Mouse (Mus musculus) forebrain, embryonic 16.5 days (tissue): ENCODE measurements around the gene Slc5a1. TPM values are rescaled to one million over a fixed set of nuclear protein-coding genes. Genes with fewer than 3 reads are reported as not detected.
A peak's percentile ranks its signal among the peaks of the same experiment; 100 is the strongest.

Source experiments
- ATAC-seq: fragments of 200-750 bp; cut with Nextera tagmentation; 2 replicates; pipeline ENCODE4 v1.8.0; 2017; ENCODE audit warnings: mild to moderate bottlenecking, moderate library complexity
- H3K27ac ChIP-seq: fragments of 300-500 bp; sonication (generic); 2 replicates; pipeline ENCODE4 v1.5.1; 2014; ENCODE audit warnings: low read length, control low read depth
- H3K27me3 ChIP-seq: fragments of 300-500 bp; sonication (generic); replicated peaks from 2 replicates; pipeline ENCODE4 v1.6.1; 2014; ENCODE audit warnings: low read length; ENCODE audit not compliant: control insufficient read depth, insufficient read depth
- H3K36me3 ChIP-seq: fragments of 300-500 bp; sonication (generic); 2 replicates; pipeline ENCODE4 v1.6.1; 2014; ENCODE audit not compliant: control insufficient read depth, insufficient read depth
- H3K4me1 ChIP-seq: fragments of 300-500 bp; sonication (generic); replicated peaks from 2 replicates; pipeline ENCODE4 v1.6.1; 2014; ENCODE audit warnings: low read length; ENCODE audit not compliant: control insufficient read depth, insufficient read depth
- H3K4me2 ChIP-seq: fragments of 300-500 bp; sonication (generic); 2 replicates; pipeline ENCODE4 v1.6.1; 2014; ENCODE audit warnings: mild to moderate bottlenecking, low read length, control low read depth
- H3K4me3 ChIP-seq: fragments of 300-500 bp; sonication (generic); replicated peaks from 2 replicates; pipeline ENCODE4 v1.5.1; 2014; ENCODE audit warnings: mild to moderate bottlenecking, low read length, control low read depth
- H3K9ac ChIP-seq: fragments of 300-500 bp; sonication (generic); replicated peaks from 2 replicates; pipeline ENCODE4 v1.6.1; 2014; ENCODE audit warnings: low read depth, low read length, control low read depth
- H3K9me3 ChIP-seq: fragments of 300-500 bp; sonication (generic); 2 replicates; pipeline ENCODE4 v1.6.1; 2016; ENCODE audit warnings: low read length; ENCODE audit not compliant: control insufficient read depth
- WGBS: fragments of 180-500 bp; shearing (Covaris S2); extraction: QIAGEN DNeasy Blood & Tissue Kit; methylation state at CpG from one replicate; pipeline ENCODE4 v1.1.7; 2014; 5-methylcytosine and 5-hydroxymethylcytosine counted together
- polyA plus RNA-seq: library from polyadenylated mRNA; unstranded; fragments of >200 nt; fragmentation: Nextera tagmentation; extraction: Ambion mirVana; gene quantifications from 2 replicates; pipeline ENCODE4 v1.2.1, GENCODE M21; 2015

Gene Slc5a1
- polyA plus RNA-seq, 1 experiment from 2014 or later = not detected

- Histone ChIP-seq H3K9me3 (no peaks in the 10 kb centered on the region), H3K9ac (no peak overlapping the region), H3K36me3 (no peaks in the 10 kb centered on the region), H3K4me1 (0 out of 2 replicates have a peak, but pooled peaks cover 2% of the 10 kb centered on the region), H3K27ac (no peak overlapping the region), H3K4me2 (no peak overlapping the region), H3K27me3 (no peaks in the 10 kb centered on the region), H3K4me3 (no peak overlapping the region)
- 87% methylated on average over 6 of the region's 6 CpGs for WGBS
- ATAC-seq = no peak
These were observed 99.1 kb downstream of the Slc5a1 start for GRCm38 (mm10) chr5:33203171-33203565.

GRCm38 (mm10) chr5:33203691-33204242 is 99.7 kb downstream of the Slc5a1 start:
- ATAC-seq = peak; percentile 67; the same call in 1 of the 2 replicates
- H3K27ac ChIP-seq = no peak overlapping the region
- H3K9ac ChIP-seq = no peak overlapping the region
- H3K4me2 ChIP-seq = peak overlapping the region; percentile 20; the same call in 1 of the 2 replicates
- WGBS = 17% methylated on average over 9 of the region's 9 CpGs
- H3K4me3 ChIP-seq = no peak overlapping the region
- H3K36me3 ChIP-seq = no peaks in the 10 kb centered on the region
- no peaks in the 10 kb centered on the region for H3K27me3 ChIP-seq
- 0 out of 2 replicates have a peak, but pooled peaks cover 2% of the 10 kb centered on the region for H3K4me1 ChIP-seq
- no peaks in the 10 kb centered on the region for H3K9me3 ChIP-seq

- no peak overlapping the region for H3K4me3 ChIP-seq
- H3K4me1 ChIP-seq = 0 out of 2 replicates have a peak, but pooled peaks cover 2% of the 10 kb centered on the region
- no peak for ATAC-seq
- 78% methylated on average over 7 of the region's 7 CpGs for WGBS
- no peak overlapping the region for H3K4me2 ChIP-seq
- H3K27me3 ChIP-seq = no peaks in the 10 kb centered on the region
- no peaks in the 10 kb centered on the region for H3K36me3 ChIP-seq
- H3K9ac ChIP-seq = no peak overlapping the region
- no peak overlapping the region for H3K27ac ChIP-seq
- H3K9me3 ChIP-seq = no peaks in the 10 kb centered on the region
These were observed 100.3 kb downstream of the Slc5a1 start for GRCm38 (mm10) chr5:33204284-33204683.

- H3K4me2 ChIP-seq = no peak overlapping the region
- no peaks in the 10 kb centered on the region for H3K36me3 ChIP-seq
- WGBS = 92% methylated on average over 7 of the region's 7 CpGs
- H3K9me3 ChIP-seq = no peaks in the 10 kb centered on the region
- no peak for ATAC-seq
- no peak overlapping the region for H3K9ac ChIP-seq
- no peak overlapping the region for H3K4me3 ChIP-seq
- no peak overlapping the region for H3K27ac ChIP-seq
- no peaks in the 10 kb centered on the region for H3K27me3 ChIP-seq
- H3K4me1 ChIP-seq = 0 out of 2 replicates have a peak, but pooled peaks cover 2% of the 10 kb centered on the region
These were observed 102.3 kb downstream of the Slc5a1 start for GRCm38 (mm10) chr5:33206328-33206727.

- Histone ChIP-seq H3K36me3 (no peaks in the 10 kb centered on the region), H3K4me1 (0 out of 2 replicates have a peak, but pooled peaks cover 2% of the 10 kb centered on the region), H3K9ac (no peak overlapping the region), H3K4me3 (no peak overlapping the region), H3K4me2 (no peak overlapping the region), H3K9me3 (no peaks in the 10 kb centered on the region), H3K27me3 (no peaks in the 10 kb centered on the region), H3K27ac (no peak overlapping the region)
- WGBS = 57% methylated on average over 9 of the region's 9 CpGs
- ATAC-seq = no peak
These were observed 103.1 kb downstream of the Slc5a1 start for GRCm38 (mm10) chr5:33207136-33207535.

GRCm38 (mm10) chr5:33208533-33209245 is 104.7 kb downstream of the Slc5a1 start:
- no peak for ATAC-seq
- Histone ChIP-seq H3K36me3 (no peaks in the 10 kb centered on the region), H3K4me3 (no peak overlapping the region), H3K4me2 (no peak overlapping the region), H3K27me3 (no peaks in the 10 kb centered on the region), H3K27ac (no peak overlapping the region), H3K9me3 (no peaks in the 10 kb centered on the region), H3K4me1 (0 out of 2 replicates have a peak, but pooled peaks cover 2% of the 10 kb centered on the region), H3K9ac (no peak overlapping the region)
- 78% methylated on average over 14 of the region's 14 CpGs for WGBS

GRCm38 (mm10) chr5:33210515-33210914 is 106.5 kb downstream of the Slc5a1 start:
- no peak for ATAC-seq
- Histone ChIP-seq H3K9ac (no peak overlapping the region), H3K9me3 (no peaks in the 10 kb centered on the region), H3K27me3 (no peaks in the 10 kb centered on the region), H3K36me3 (no peaks in the 10 kb centered on the region), H3K4me3 (no peak overlapping the region), H3K27ac (no peak overlapping the region), H3K4me1 (no peaks in the 10 kb centered on the region), H3K4me2 (no peak overlapping the region)
- 90% methylated on average over 3 of the region's 3 CpGs for WGBS

GRCm38 (mm10) chr5:33211254-33211653 is 107.2 kb downstream of the Slc5a1 start:
- no peaks in the 10 kb centered on the region for H3K9me3 ChIP-seq
- H3K27me3 ChIP-seq = no peaks in the 10 kb centered on the region
- H3K36me3 ChIP-seq = no peaks in the 10 kb centered on the region
- H3K4me2 ChIP-seq = no peak overlapping the region
- 77% methylated on average over 5 of the region's 5 CpGs for WGBS
- H3K4me3 ChIP-seq = no peak overlapping the region
- H3K4me1 ChIP-seq = no peaks in the 10 kb centered on the region
- no peak overlapping the region for H3K9ac ChIP-seq
- no peak for ATAC-seq
- no peak overlapping the region for H3K27ac ChIP-seq
